Mouse (Mus musculus): ENCODE results near the gene Mindy4b-ps. TPM values are rescaled to one million over a fixed set of nuclear protein-coding genes. Genes with fewer than 3 reads are reported as not detected.

The Mindy4b-ps gene
- polyA plus RNA-seq, 1 experiment from 2014 or later: not detected

Other genes starting within 250 kb of the Mindy4b-ps start
- 15.4 and 16.0 TPM in 2 replicates for gene Selenot, start 245.7 kb downstream of the Mindy4b-ps start, polyA plus RNA-seq (2015; fragmentation: Nextera tagmentation; extraction: Ambion mirVana)
- 0.08 TPM in 1 of 2 replicates, not detected in the other for gene Erich6, start 185.1 kb downstream of the Mindy4b-ps start, polyA plus RNA-seq (2015; fragmentation: Nextera tagmentation; extraction: Ambion mirVana)
- gene Siah2, start 129.9 kb downstream of the Mindy4b-ps start, polyA plus RNA-seq (2015; fragmentation: Nextera tagmentation; extraction: Ambion mirVana): 6.3 and 7.3 TPM in 2 replicates
- gene Clrn1, start 63.0 kb upstream of the Mindy4b-ps start, polyA plus RNA-seq (2015; fragmentation: Nextera tagmentation; extraction: Ambion mirVana): 1.8 and 2.0 TPM in 2 replicates
- gene Med12l, start 183.5 kb upstream of the Mindy4b-ps start, polyA plus RNA-seq (2015; fragmentation: Nextera tagmentation; extraction: Ambion mirVana): 3.0 and 3.1 TPM in 2 replicates